Mouse (Mus musculus): ENCODE results near the gene Rab24. TPM values are rescaled to one million over a fixed set of nuclear protein-coding genes. Genes with fewer than 3 reads are reported as not detected.

Rab24 gene
- 10.7 TPM for polyA plus RNA-seq (2014; fragmentation: Illumina TruSeq; extraction: RNeasy Lipid Tissue Mini Kit (QIAGEN cat#74804); ENCODE audit: low read depth, low replicate concordance)

DNA sequence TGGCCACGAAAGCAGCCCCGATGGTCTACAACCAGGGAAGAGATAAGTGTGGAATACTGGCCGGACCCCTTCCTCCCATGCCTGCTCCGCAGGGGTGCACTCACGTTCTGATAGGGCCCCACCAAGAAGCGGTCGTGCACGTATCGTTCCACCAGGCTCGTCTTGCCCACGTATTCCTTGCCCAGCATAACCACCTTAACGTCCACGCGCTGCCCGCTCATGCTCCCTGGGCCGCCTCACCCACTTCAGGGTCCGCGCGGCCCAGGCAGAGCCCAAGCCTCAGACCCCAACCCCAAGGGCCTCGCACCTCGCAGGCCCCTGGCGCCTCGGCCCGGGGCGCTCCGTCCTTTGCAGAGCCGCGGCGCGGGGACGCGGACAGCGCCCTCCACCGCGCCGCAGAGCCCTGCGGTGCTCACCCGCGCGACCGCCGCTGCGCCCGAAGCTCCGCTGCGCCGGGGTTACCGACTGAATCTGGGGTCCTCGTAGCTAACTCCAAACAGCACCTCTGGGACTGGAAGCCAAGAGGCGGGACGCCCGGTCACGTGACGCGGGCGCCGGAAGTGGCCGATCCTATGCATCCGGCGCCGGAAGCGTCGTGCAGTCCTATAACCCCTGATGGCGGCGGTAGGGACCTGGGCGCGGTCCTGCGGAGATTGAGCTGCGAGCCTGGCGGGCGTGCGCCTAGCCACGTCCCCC, at the start of gene Rab24:
Gene Rab24, minus strand, starts transcription at position 513 of the 696 bp plus-strand sequence.

DNA sequence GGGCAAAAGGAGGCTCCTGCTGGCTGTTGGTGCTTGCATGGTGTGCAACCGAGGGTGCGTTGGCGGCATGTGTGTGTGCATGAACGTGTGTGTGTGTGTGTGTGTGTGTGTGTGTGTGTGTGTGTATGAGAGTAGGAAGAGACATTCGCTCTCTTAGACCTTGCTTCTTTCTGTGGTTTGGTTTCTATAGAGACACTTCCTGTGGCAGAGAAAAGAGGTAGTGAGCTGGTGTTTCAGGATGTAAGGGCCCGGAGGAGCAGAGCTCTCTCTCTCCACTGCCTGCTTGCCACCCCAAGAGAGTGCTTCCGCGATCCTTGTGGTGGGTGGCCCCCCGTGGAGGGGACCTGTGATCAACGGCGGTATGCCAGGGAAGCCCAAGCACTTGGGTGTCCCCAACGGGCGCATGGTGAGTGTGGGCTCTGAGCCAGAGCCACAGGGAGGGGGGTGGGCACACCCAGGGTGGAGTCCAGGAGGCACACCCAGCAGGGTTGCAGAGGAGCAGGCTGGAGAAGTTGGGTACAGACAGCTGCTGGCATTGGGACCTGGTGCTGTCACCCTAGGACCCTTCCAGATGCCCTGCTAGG, 47.9 kb upstream of the Rab24 start, which contains the start of gene Rgs14:
Gene Rgs14, plus strand, starts transcription at position 202 of the 584 bp plus-strand sequence.

DNA sequence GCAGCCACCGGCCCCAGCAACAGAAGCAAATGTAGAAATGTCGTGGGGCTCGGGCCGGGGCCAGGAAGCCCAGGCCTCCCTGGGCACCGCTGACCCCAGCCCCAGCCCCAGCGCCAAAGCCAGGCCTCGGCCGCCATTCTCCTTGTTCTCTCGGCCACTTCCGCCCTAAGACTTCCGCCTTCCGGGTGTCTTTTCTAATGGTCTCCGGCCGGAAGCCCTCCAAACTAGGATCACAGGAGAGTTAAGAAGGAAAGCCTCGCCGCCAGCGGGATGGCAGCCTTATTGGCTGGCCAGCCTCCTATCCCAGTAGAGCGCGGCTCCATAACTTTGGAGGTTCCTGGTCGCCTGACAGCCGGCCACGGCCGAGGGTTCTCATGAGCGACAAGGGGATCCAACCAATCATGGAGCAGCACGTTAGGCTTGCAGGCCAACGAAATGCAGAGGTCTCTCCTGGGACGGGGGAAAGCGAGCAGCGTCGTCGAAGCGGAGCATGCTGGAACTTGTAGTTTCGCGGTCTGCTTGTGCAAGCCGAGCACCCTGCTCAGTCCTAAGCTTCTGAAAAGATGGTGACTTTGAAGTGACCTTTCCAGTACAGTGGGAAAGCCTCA, 40.8 kb upstream of the Rab24 start, which contains the start of gene Lman2:
Gene Lman2, minus strand, starts transcription at position 331 of the 608 bp plus-strand sequence.

DNA sequence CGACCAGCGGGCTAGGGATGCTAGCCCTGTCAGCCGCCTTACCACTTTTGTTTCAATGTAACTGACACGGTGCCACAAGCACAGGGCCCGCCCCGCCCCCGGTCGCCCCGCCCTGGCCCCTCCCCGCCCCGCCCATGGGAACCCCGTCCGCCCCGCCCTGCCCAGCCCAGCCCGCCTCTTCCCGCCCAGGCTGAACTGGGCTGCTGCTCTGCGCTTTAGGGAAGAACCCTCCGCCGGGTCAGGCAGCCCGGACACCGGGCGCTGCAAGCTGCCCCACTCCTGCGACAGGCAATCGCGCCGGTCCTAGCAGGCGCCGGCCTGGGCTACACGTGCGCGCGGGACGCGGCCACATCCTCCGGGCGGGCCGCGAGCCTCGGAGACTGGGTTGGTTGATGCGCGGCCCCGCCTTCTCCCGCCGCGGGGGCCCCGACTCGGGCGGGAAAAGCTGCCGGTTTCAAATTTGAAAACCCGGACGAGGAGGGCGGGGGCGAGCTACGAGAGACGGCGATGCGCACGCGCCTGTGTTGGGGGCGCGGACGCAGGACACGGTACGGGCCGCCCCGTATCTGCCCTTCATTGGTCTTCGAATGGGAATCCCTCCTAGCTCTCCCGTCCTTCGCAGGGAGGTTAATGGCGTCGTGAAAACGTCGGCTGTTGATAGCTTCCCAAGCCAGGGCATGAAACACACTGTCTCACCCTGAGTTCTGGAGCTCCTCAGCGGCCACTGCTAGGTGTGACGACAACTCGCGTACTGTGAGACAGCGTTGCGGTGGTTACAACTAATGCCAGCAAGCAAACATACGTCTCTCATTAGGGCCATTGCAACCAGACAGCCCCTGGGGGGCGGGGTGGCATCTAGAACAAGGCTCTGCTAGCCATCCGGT, 8.2 kb upstream of the Rab24 start, which contains the start of gene Mxd3:
Gene Mxd3, minus strand, starts transcription at position 141 of the 884 bp plus-strand sequence.

DNA sequence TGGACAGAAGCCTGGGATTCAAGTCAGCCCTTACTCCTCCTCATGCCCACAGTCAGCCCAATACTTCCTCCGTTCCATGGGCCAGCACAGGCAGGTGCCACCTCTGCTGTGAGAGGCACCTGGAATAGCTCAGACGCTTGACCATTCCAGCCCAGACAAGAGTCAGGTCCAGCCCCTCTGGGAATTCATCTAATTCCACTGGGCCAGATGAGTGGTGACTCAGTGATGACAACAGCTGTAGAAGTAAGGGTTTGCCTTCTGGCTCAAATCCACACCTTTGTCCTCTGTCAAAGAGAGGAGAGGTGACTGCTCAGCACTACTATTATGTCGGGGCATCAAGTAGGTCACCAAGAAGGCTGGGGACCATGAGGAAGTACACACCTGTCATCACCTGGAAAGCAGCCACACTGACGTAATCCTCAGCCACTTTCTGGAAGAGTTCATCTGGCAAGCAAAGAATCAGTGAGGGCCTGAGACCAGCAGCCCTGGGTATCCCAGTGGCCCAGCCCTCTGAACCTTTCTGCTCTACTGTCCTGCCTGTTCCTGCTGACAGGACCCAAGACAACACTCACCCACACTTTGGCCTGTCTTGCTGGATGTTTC, 1.7 kb downstream of the Rab24 start, which contains the start of gene Prelid1:
Gene Prelid1, plus strand, starts transcription at position 570 of the 603 bp plus-strand sequence.

Other genes with a start within 250 kb of the Rab24 start
- gene Uimc1, start 221.6 kb downstream of the Rab24 start, polyA plus RNA-seq (2014; fragmentation: Illumina TruSeq; extraction: RNeasy Lipid Tissue Mini Kit (QIAGEN cat#74804); ENCODE audit: low read depth, low replicate concordance), result 52.8 TPM
- 21.7 TPM for gene Zfp346, start 216.6 kb downstream of the Rab24 start, polyA plus RNA-seq (2014; fragmentation: Illumina TruSeq; extraction: RNeasy Lipid Tissue Mini Kit (QIAGEN cat#74804); ENCODE audit: low read depth, low replicate concordance)
- not detected for gene Gm17617, start 188.4 kb downstream of the Rab24 start, polyA plus RNA-seq (2014; fragmentation: Illumina TruSeq; extraction: RNeasy Lipid Tissue Mini Kit (QIAGEN cat#74804); ENCODE audit: low read depth, low replicate concordance)
- gene Fgfr4, start 169.3 kb downstream of the Rab24 start, polyA plus RNA-seq (2014; fragmentation: Illumina TruSeq; extraction: RNeasy Lipid Tissue Mini Kit (QIAGEN cat#74804); ENCODE audit: low read depth, low replicate concordance), result 0.41 TPM
- 87.9 TPM for gene Nsd1, start 112.2 kb downstream of the Rab24 start, polyA plus RNA-seq (2014; fragmentation: Illumina TruSeq; extraction: RNeasy Lipid Tissue Mini Kit (QIAGEN cat#74804); ENCODE audit: low read depth, low replicate concordance)
- gene Prelid1, start 1.4 kb downstream of the Rab24 start, polyA plus RNA-seq (2014; fragmentation: Illumina TruSeq; extraction: RNeasy Lipid Tissue Mini Kit (QIAGEN cat#74804); ENCODE audit: low read depth, low replicate concordance), result 7.9 TPM
- not detected for gene Mxd3, start 7.9 kb upstream of the Rab24 start, polyA plus RNA-seq (2014; fragmentation: Illumina TruSeq; extraction: RNeasy Lipid Tissue Mini Kit (QIAGEN cat#74804); ENCODE audit: low read depth, low replicate concordance)
- gene Lman2, start 40.8 kb upstream of the Rab24 start, polyA plus RNA-seq (2014; fragmentation: Illumina TruSeq; extraction: RNeasy Lipid Tissue Mini Kit (QIAGEN cat#74804); ENCODE audit: low read depth, low replicate concordance), result 45.9 TPM
- not detected for gene Rgs14, start 47.8 kb upstream of the Rab24 start, polyA plus RNA-seq (2014; fragmentation: Illumina TruSeq; extraction: RNeasy Lipid Tissue Mini Kit (QIAGEN cat#74804); ENCODE audit: low read depth, low replicate concordance)
- not detected for gene Slc34a1, start 76.2 kb upstream of the Rab24 start, polyA plus RNA-seq (2014; fragmentation: Illumina TruSeq; extraction: RNeasy Lipid Tissue Mini Kit (QIAGEN cat#74804); ENCODE audit: low read depth, low replicate concordance)
- gene Pfn3, start 93.3 kb upstream of the Rab24 start, polyA plus RNA-seq (2014; fragmentation: Illumina TruSeq; extraction: RNeasy Lipid Tissue Mini Kit (QIAGEN cat#74804); ENCODE audit: low read depth, low replicate concordance), result not detected
- not detected for gene F12, start 104.8 kb upstream of the Rab24 start, polyA plus RNA-seq (2014; fragmentation: Illumina TruSeq; extraction: RNeasy Lipid Tissue Mini Kit (QIAGEN cat#74804); ENCODE audit: low read depth, low replicate concordance)
- 7.3 TPM for gene Grk6, start 123.1 kb upstream of the Rab24 start, polyA plus RNA-seq (2014; fragmentation: Illumina TruSeq; extraction: RNeasy Lipid Tissue Mini Kit (QIAGEN cat#74804); ENCODE audit: low read depth, low replicate concordance)
- gene Prr7, start 142.3 kb upstream of the Rab24 start, polyA plus RNA-seq (2014; fragmentation: Illumina TruSeq; extraction: RNeasy Lipid Tissue Mini Kit (QIAGEN cat#74804); ENCODE audit: low read depth, low replicate concordance), result not detected
- gene Dbn1, start 166.2 kb upstream of the Rab24 start, polyA plus RNA-seq (2014; fragmentation: Illumina TruSeq; extraction: RNeasy Lipid Tissue Mini Kit (QIAGEN cat#74804); ENCODE audit: low read depth, low replicate concordance), result 1.9 TPM
- 0.17 TPM for gene Pdlim7, start 191.7 kb upstream of the Rab24 start, polyA plus RNA-seq (2014; fragmentation: Illumina TruSeq; extraction: RNeasy Lipid Tissue Mini Kit (QIAGEN cat#74804); ENCODE audit: low read depth, low replicate concordance)
- gene Dok3, start 207.3 kb upstream of the Rab24 start, polyA plus RNA-seq (2014; fragmentation: Illumina TruSeq; extraction: RNeasy Lipid Tissue Mini Kit (QIAGEN cat#74804); ENCODE audit: low read depth, low replicate concordance), result not detected
- 2.4 TPM for gene Ddx41, start 214.7 kb upstream of the Rab24 start, polyA plus RNA-seq (2014; fragmentation: Illumina TruSeq; extraction: RNeasy Lipid Tissue Mini Kit (QIAGEN cat#74804); ENCODE audit: low read depth, low replicate concordance)
- 4.1 TPM for gene Fam193b, start 249.2 kb upstream of the Rab24 start, polyA plus RNA-seq (2014; fragmentation: Illumina TruSeq; extraction: RNeasy Lipid Tissue Mini Kit (QIAGEN cat#74804); ENCODE audit: low read depth, low replicate concordance)